Mouse (Mus musculus) heart, embryonic 16.5 days (tissue): ENCODE data around the gene Medag. TPM values are rescaled to one million over a fixed set of nuclear protein-coding genes. Genes with fewer than 3 reads are reported as not detected.

Experiments used
- ATAC-seq: fragments of 200-750 bp; cut with Nextera tagmentation; replicated peaks from 2 replicates; pipeline ENCODE4 v1.8.0; 2017; ENCODE audit warnings: moderate number of reproducible peaks; ENCODE audit not compliant: insufficient read depth, low FRiP score; ENCODE audit errors: extremely low read depth
- H3K27ac ChIP-seq: fragments of 300-500 bp; sonication (generic); 2 replicates; pipeline ENCODE4 v1.5.1; 2014; ENCODE audit warnings: mild to moderate bottlenecking, low read length, control low read depth, moderate library complexity
- H3K27me3 ChIP-seq: fragments of 300-500 bp; sonication (generic); 2 replicates; pipeline ENCODE4 v1.6.1; 2014; ENCODE audit warnings: low read length, mixed read lengths; ENCODE audit not compliant: control insufficient read depth, insufficient read depth
- H3K36me3 ChIP-seq: fragments of 300-500 bp; sonication (generic); 2 replicates; pipeline ENCODE4 v1.6.1; 2014; ENCODE audit not compliant: control insufficient read depth, insufficient read depth
- H3K4me1 ChIP-seq: fragments of 300-500 bp; sonication (generic); 2 replicates; pipeline ENCODE4 v1.6.1; 2014; ENCODE audit warnings: low read length, mixed read lengths; ENCODE audit not compliant: control insufficient read depth, insufficient read depth
- H3K4me2 ChIP-seq: fragments of 300-500 bp; sonication (generic); 2 replicates; pipeline ENCODE4 v1.6.1; 2014; ENCODE audit warnings: low read depth, mild to moderate bottlenecking, control low read depth, low read length
- H3K4me3 ChIP-seq: fragments of 300-500 bp; sonication (generic); 2 replicates; pipeline ENCODE4 v1.5.1; 2014; ENCODE audit warnings: mild to moderate bottlenecking, control low read depth, low read length
- H3K9ac ChIP-seq: fragments of 300-500 bp; sonication (generic); 2 replicates; pipeline ENCODE4 v1.6.1; 2014; ENCODE audit warnings: low read length, control low read depth
- H3K9me3 ChIP-seq: fragments of 300-500 bp; sonication (generic); replicated peaks from 2 replicates; pipeline ENCODE4 v1.6.1; 2016; ENCODE audit warnings: low read length; ENCODE audit not compliant: control insufficient read depth
- WGBS: fragments of 180-500 bp; shearing (Covaris S2); extraction: QIAGEN DNeasy Blood & Tissue Kit; methylation state at CpG from one replicate; pipeline ENCODE4 v1.1.7; 2014; 5-methylcytosine and 5-hydroxymethylcytosine counted together
- polyA plus RNA-seq: library from polyadenylated mRNA; unstranded; fragments of >200 nt; fragmentation: Nextera tagmentation; extraction: Ambion mirVana; gene quantifications from 2 replicates; pipeline ENCODE4 v1.2.1, GENCODE M21; 2015

Medag gene
- polyA plus RNA-seq, 1 experiment from 2014 or later = 2.2 TPM

DNA sequence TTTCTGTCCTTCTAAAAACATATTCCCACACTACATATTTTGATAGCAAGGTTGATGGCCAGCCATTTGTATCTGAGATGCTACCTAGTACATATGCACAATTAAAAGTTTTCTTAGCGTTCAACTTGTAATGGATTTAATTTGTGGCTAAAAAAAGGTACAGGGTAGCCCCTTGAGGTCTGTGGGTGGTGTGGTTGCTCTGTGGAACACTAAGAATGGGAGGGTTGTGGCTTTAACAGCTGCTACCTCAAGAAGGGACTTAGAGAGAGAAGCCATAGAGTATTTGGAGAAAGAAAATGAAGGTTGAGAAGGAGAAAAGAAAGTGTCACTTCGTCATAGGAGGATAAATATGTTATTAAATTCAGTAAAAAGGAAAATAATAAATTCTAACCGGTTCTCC is 19.4 kb downstream of the Medag start:
- H3K27ac ChIP-seq = no peak overlapping the region
- H3K9ac ChIP-seq = no peak overlapping the region
- no peak overlapping the region for H3K4me2 ChIP-seq
- WGBS = 75% methylated on average over 3 of the region's 3 CpGs
- H3K36me3 ChIP-seq = no peaks in the 10 kb centered on the region
- H3K9me3 ChIP-seq = no peaks in the 10 kb centered on the region
- H3K4me1 ChIP-seq = peaks cover 12% of the 10 kb centered on the region
- no peak for ATAC-seq
- H3K27me3 ChIP-seq = no peaks in the 10 kb centered on the region
- H3K4me3 ChIP-seq = no peak overlapping the region

DNA sequence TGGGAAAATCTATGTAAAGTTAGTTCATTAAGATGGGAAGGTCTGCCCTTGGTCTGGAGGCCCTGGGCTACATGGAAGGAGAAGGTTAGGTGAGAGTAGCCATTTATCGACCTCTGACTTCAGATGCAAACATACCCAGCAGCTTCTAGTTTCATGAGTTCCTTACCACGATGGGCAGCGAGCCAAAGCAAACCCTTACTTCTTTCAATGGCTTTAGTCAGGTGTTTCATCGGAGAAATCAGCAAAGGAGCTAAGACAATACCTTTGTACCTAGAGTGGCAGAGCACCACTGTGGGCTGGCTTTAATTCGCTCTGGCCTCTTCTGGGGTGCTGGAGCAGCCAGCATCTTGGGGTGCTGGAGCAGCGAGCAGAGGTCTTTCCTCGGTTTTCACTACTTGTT is 22.1 kb downstream of the Medag start:
- Histone ChIP-seq H3K36me3 (no peaks in the 10 kb centered on the region), H3K4me1 (peaks cover 7% of the 10 kb centered on the region), H3K4me3 (no peak overlapping the region), H3K4me2 (no peak overlapping the region), H3K9me3 (no peaks in the 10 kb centered on the region), H3K27me3 (no peaks in the 10 kb centered on the region), H3K27ac (no peak overlapping the region), H3K9ac (no peak overlapping the region)
- WGBS = 51% methylated on average over 7 of the region's 7 CpGs
- ATAC-seq = no peak

DNA sequence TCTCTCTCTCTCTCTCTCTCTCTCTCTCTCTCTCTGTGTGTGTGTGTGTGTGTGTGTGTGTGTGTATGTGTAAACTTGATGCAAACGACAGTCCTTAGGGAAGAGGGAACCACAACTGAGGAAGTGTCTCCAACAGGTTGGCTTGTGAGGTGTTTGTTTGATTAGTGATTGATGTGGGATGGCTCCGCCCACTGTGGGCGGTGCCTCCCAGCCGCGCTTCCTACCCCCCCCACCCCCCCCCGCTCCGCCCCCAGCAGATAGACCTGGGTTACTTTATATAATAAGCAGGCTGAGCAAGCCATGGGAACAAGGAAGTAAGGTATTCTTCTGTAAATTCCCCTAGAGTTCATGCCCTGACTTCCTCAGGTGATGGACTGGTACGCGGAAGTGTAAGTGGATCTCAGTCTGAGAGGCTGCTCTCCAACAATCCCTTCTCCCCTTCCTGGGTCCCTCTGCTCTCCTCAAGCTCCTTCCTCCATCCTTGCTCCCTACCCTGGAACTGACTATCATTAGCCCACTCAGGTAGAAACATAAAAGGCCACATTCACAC is 22.7 kb downstream of the Medag start:
- no peak for ATAC-seq
- H3K4me3 ChIP-seq = no peak overlapping the region
- no peaks in the 10 kb centered on the region for H3K9me3 ChIP-seq
- no peaks in the 10 kb centered on the region for H3K27me3 ChIP-seq
- H3K9ac ChIP-seq = no peak overlapping the region
- H3K27ac ChIP-seq = no peak overlapping the region
- H3K36me3 ChIP-seq = no peaks in the 10 kb centered on the region
- no peak overlapping the region for H3K4me2 ChIP-seq
- H3K4me1 ChIP-seq = peaks cover 3% of the 10 kb centered on the region
- WGBS = 19% methylated on average over 9 of the region's 9 CpGs

DNA sequence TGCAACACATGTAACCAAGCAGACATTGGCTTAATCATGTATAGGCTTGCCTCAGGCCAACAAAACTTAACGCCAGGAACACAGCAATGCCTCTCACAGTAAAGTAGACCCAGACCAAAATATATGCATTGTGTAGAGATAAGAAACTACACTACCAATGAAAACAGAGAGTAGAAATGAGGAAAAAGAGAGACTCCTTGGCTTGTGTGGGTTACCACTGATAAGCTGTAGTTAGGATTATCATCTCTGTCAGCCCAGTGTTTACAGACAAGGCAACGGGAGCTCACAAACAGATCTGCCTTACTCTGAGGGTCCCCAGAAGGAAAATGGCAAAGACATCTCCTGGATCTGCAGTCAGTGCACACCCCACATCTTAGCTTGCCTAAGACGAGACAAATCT is 25.0 kb downstream of the Medag start:
- no peak for ATAC-seq
- Histone ChIP-seq H3K9me3 (no peaks in the 10 kb centered on the region), H3K27ac (no peak overlapping the region), H3K36me3 (no peaks in the 10 kb centered on the region), H3K4me1 (peaks cover 11% of the 10 kb centered on the region), H3K4me2 (no peak overlapping the region), H3K4me3 (no peak overlapping the region), H3K27me3 (no peaks in the 10 kb centered on the region), H3K9ac (no peak overlapping the region)
- WGBS = 49% methylated on average over 3 of the region's 3 CpGs

DNA sequence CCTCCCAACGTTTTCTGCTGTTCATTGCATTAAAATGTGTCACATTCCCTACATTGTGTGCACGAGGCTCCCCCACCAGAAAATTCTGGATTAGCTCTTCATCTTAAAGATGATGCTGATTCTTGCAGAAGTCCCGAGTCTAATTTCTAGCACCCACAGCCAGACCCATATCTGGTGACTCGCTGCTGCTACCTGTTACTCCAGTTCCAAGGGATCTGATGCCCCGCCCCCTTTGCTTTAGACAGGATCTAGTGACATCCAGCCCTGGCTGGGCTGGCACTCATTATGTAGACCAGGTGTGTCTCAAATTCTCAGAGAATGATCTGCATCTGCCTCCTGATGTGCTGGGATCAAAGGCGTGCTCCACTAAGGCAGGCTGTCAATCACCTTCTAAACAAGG is 25.6 kb downstream of the Medag start:
- H3K9ac ChIP-seq = no peak overlapping the region
- peaks cover 11% of the 10 kb centered on the region for H3K4me1 ChIP-seq
- H3K27me3 ChIP-seq = no peaks in the 10 kb centered on the region
- H3K4me2 ChIP-seq = no peak overlapping the region
- ATAC-seq = no peak
- H3K9me3 ChIP-seq = no peaks in the 10 kb centered on the region
- no peaks in the 10 kb centered on the region for H3K36me3 ChIP-seq
- 70% methylated on average over 6 of the region's 6 CpGs for WGBS
- H3K27ac ChIP-seq = no peak overlapping the region
- H3K4me3 ChIP-seq = no peak overlapping the region

DNA sequence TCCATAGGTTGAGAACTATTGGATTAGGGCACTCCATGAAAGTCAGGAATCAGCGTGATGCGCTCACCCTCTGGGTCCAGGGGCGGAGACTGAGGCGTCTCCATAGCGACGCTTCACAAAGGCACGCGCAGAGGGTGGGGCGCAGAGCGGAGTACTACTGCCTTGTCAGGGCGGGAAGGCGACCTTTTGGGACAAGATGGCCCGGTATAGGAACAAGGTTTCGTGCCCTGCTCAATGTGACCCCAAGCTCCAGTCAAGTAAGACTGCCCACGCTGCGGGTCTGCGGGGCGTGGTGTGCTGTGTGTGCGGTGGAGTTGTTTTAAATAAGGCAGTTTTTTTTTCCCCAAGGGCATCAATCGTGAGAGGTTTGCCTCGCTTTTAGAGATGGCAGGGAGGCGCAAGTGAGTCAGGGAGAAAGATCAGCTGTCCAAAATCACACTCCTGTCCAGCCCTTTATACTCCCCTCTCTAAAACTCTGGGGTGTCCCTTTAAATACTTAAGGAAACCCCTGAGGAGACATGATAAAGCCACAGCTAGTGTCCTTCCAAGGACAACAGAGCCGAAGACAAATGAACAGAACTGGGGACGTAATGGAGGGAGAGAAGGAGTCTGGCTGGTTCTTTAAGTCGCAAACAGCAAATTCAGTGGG is 28.1 kb downstream of the Medag start, which contains the start of gene Tex26:
Tex26 (plus strand) TSS at position 130 of the 649 bp plus-strand sequence.
- Histone ChIP-seq H3K27ac (peak within 1 kb of the TSS; percentile 65), H3K27me3 (no peaks in the 10 kb centered on the region), H3K9me3 (no peaks in the 10 kb centered on the region), H3K4me3 (peak within 1 kb of the TSS; percentile 57), H3K4me2 (peak within 1 kb of the TSS; percentile 93), H3K9ac (peak within 1 kb of the TSS; percentile 65), H3K4me1 (peaks cover 12% of the 10 kb centered on the region), H3K36me3 (no peaks in the 10 kb centered on the region)
- ATAC-seq = peak; percentile 89
- under 1% methylated on average over 25 of the region's 25 CpGs for WGBS

DNA sequence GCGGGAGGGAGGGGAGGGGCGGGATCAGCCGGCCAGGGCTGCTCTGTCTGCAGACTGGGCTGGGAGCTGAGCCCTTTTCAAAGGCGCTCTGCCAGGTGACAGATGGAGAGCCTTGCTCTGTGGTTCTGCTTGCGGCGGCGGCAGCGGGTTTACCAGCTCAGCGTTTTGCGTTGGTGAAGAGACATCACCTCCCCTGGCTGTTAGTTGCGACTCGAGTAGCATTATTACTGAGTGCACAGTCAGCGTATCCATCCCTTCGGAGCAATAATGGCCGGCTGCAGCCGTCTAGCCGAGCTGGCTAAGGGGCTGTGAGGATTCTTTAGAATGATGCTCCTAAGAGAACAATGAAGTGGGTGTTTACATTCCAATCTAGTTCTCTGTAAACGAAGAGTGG is 28.6 kb downstream of the Medag start:
- no peaks in the 10 kb centered on the region for H3K27me3 ChIP-seq
- H3K4me3 ChIP-seq = peak overlapping the region; percentile 57
- no peaks in the 10 kb centered on the region for H3K36me3 ChIP-seq
- peak; percentile 70 for ATAC-seq
- peak overlapping the region; percentile 65 for H3K9ac ChIP-seq
- peaks cover 12% of the 10 kb centered on the region for H3K4me1 ChIP-seq
- peak overlapping the region; percentile 93 for H3K4me2 ChIP-seq
- WGBS = 2% methylated on average over 17 of the region's 18 CpGs
- H3K27ac ChIP-seq = peak overlapping the region; percentile 65
- H3K9me3 ChIP-seq = no peaks in the 10 kb centered on the region

DNA sequence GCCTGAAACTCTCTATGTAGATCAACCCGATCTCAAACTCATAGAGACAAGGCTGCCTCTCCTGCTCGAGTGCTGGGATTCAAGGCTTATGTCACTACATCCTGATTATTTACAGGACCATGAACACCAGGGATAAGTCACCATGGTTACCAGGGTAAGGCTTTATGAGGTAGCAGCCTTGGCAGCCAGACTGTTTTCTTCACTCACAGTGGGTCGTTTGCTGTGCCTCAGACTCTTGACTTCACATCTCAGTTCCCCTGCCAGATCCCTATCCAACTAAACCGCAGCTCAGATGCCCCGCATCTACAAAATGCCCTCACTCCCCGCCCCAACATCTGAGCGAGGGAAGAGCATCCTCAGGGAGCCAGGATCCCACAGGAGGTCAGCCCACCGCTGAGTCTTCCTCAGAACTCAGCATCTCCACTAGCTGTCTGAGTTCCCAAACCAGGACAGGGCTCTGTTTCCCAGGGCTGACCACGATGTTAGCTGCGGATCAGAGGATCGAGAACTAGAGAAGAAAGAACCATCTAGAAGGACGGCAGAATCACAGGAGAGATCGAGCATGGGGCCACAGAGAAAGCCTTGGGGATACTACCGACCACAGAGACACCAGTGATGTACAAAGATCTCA is 30.2 kb downstream of the Medag start:
- Histone ChIP-seq H3K27ac (no peak overlapping the region), H3K4me2 (no peak overlapping the region), H3K4me1 (peaks cover 12% of the 10 kb centered on the region), H3K9me3 (no peaks in the 10 kb centered on the region), H3K27me3 (no peaks in the 10 kb centered on the region), H3K9ac (no peak overlapping the region), H3K36me3 (no peaks in the 10 kb centered on the region), H3K4me3 (no peak overlapping the region)
- ATAC-seq = no peak
- 53% methylated on average over 14 of the region's 14 CpGs for WGBS

DNA sequence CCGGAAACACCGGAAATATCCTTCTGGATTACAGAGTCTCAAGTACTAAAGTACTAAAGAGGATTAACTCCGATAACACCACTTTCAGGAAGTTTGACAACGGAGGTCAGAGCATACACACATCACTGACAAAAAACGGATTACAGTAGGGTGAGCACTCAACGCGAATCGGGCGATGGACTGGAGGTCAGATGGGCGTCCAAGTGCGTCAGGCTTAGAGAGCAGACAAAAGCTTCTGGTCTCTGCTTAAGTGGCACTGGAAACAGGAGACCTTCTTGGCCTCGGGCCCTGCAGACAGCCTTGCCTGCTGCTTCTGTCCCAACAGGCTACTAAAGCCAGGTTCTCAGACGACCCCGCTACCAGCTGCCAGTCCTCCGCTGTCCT is 30.7 kb downstream of the Medag start:
- H3K9ac ChIP-seq = no peak overlapping the region

More for the DNA sequence above, 30.7 kb downstream of the Medag start:
- ATAC-seq = no peak
- Histone ChIP-seq H3K4me3 (no peak overlapping the region), H3K27ac (no peak overlapping the region), H3K4me2 (no peak overlapping the region), H3K4me1 (peaks cover 12% of the 10 kb centered on the region), H3K9me3 (no peaks in the 10 kb centered on the region), H3K27me3 (no peaks in the 10 kb centered on the region), H3K36me3 (no peaks in the 10 kb centered on the region)
- 39% methylated on average over 15 of the region's 15 CpGs for WGBS
